Comparison of ENCODE assay signal across 13 mouse cellular contexts in genomic region chr8:129066834-129067233, GRCm38 (mm10). TPM values are rescaled to one million over a fixed set of nuclear protein-coding genes. Genes with fewer than 3 reads are reported as not detected.
DNase-seq lines count a peak whose midpoint lies in the region; ATAC-seq and TF ChIP-seq lines count a peak whose summit lies in the region.
"Not testable (repeated sequence)": the region's sequence is repeated elsewhere in the genome, so short reads cannot be mapped to it uniquely, and the experiment has no call there.
"Had no signal": no experiment of that assay in that cellular context is flagged by ENCODE, and none has a peak within 500 bp of the region (broad histone marks: within the 10 kb centered on the region; RNA-seq: fewer than 3 reads in every experiment).

Gene Ccdc7b, plus strand, starts transcription at chr8:129067134.

- H3K9me3 ChIP-seq in embryonic facial prominence, embryonic 15.5 days (replicated peaks); forebrain, embryonic 11.5 days (ENCODE audit: control insufficient read depth, low read length); hindbrain, embryonic 11.5 days (ENCODE audit: control insufficient read depth, low read length); kidney, embryonic 15.5 days (replicated peaks); midbrain, embryonic 11.5 days (ENCODE audit: control insufficient read depth, low read length): not testable (repeated sequence)

- not testable (repeated sequence) for H3K27me3 ChIP-seq in embryonic facial prominence, embryonic 15.5 days; forebrain, embryonic 11.5 days (ENCODE audit: control insufficient read depth, insufficient read depth, low read length); hindbrain, embryonic 11.5 days (ENCODE audit: control insufficient read depth, insufficient read depth, low read length); kidney, embryonic 15.5 days; midbrain, embryonic 11.5 days (ENCODE audit: control insufficient read depth, insufficient read depth, low read length); testis, adult 2 months (ENCODE audit: control insufficient read depth, insufficient read depth, low read length)

- not testable (repeated sequence) for H3K36me3 ChIP-seq in embryonic facial prominence, embryonic 15.5 days; forebrain, embryonic 11.5 days (ENCODE audit: control insufficient read depth, insufficient read depth, low read length); hindbrain, embryonic 11.5 days (ENCODE audit: control insufficient read depth, insufficient read depth, low read length); kidney, embryonic 15.5 days; midbrain, embryonic 11.5 days (ENCODE audit: control insufficient read depth, insufficient read depth, low read length); testis, adult 2 months (ENCODE audit: control insufficient read depth, insufficient read depth, low read length)

- not testable (repeated sequence) for TF ChIP-seq POLR2A in testis, adult 2 months (IDR thresholded peaks at IDR 0.05; ENCODE audit: control insufficient read depth, low read depth, low read length)

- DNase-seq in forebrain, embryonic 11.5 days (ENCODE audit: low spot score); hindbrain, embryonic 11.5 days (ENCODE audit: low spot score); midbrain, embryonic 11.5 days (ENCODE audit: low spot score, missing footprints): not testable (repeated sequence)

- not testable (repeated sequence) for H3K4me1 ChIP-seq in embryonic facial prominence, embryonic 15.5 days; forebrain, embryonic 11.5 days (replicated peaks; ENCODE audit: control insufficient read depth, insufficient read depth, low read length); hindbrain, embryonic 11.5 days (replicated peaks; ENCODE audit: control insufficient read depth, insufficient read depth, low read length); kidney, embryonic 15.5 days; midbrain, embryonic 11.5 days (ENCODE audit: control insufficient read depth, insufficient read depth, low read length); testis, adult 2 months (ENCODE audit: control insufficient read depth, insufficient read depth, low read length)

- not testable (repeated sequence) for H3K4me3 ChIP-seq in embryonic facial prominence, embryonic 15.5 days (replicated peaks); forebrain, embryonic 11.5 days (ENCODE audit: low read depth, low read length); hindbrain, embryonic 11.5 days (ENCODE audit: low read depth, low read length); kidney, embryonic 15.5 days (replicated peaks); midbrain, embryonic 11.5 days (ENCODE audit: low read depth, low read length); testis, adult 2 months (ENCODE audit: control insufficient read depth, low read depth, low read length)

- 50% methylated on average over 1 of the region's 10 CpGs for WGBS in embryonic facial prominence, embryonic 15.5 days
- WGBS in forebrain, embryonic 11.5 days: 80% methylated on average over 1 of the region's 10 CpGs
- 82% methylated on average over 1 of the region's 10 CpGs for WGBS in hindbrain, embryonic 11.5 days
- 73% methylated on average over 1 of the region's 10 CpGs for WGBS in kidney, embryonic 15.5 days
- WGBS in midbrain, embryonic 11.5 days: 67% methylated on average over 1 of the region's 10 CpGs

- not testable (repeated sequence) for H3K9ac ChIP-seq in embryonic facial prominence, embryonic 15.5 days; forebrain, embryonic 11.5 days (ENCODE audit: low read length); hindbrain, embryonic 11.5 days (ENCODE audit: low read depth, low read length); kidney, embryonic 15.5 days; midbrain, embryonic 11.5 days (ENCODE audit: low read length)

- TF ChIP-seq CTCF in testis, adult 2 months (IDR thresholded peaks at IDR 0.05; ENCODE audit: control insufficient read depth, insufficient read depth, insufficient replicate concordance, low read depth, low read length): not testable (repeated sequence)

- H3K27ac ChIP-seq in embryonic facial prominence, embryonic 15.5 days (replicated peaks); forebrain, embryonic 11.5 days (ENCODE audit: low read depth, low read length); hindbrain, embryonic 11.5 days (ENCODE audit: low read depth, low read length); kidney, embryonic 15.5 days; midbrain, embryonic 11.5 days (ENCODE audit: low read depth, low read length); testis, adult 2 months (ENCODE audit: control insufficient read depth, insufficient read depth, low read depth, low read length): not testable (repeated sequence)

- H3K4me2 ChIP-seq in embryonic facial prominence, embryonic 15.5 days (replicated peaks); forebrain, embryonic 11.5 days (ENCODE audit: low read depth, low read length, severe bottlenecking); hindbrain, embryonic 11.5 days (replicated peaks; ENCODE audit: low read depth, low read length); kidney, embryonic 15.5 days; midbrain, embryonic 11.5 days: not testable (repeated sequence)

- peak; percentile 29; the same call in 1 of the 2 replicates for ATAC-seq in embryonic facial prominence, embryonic 15.5 days (ENCODE audit: insufficient number of reproducible peaks, low FRiP score, low TSS enrichment, low read depth)
- 0 out of 2 replicates have a peak, but pooled peaks have one; percentile 10 for ATAC-seq in forebrain, embryonic 11.5 days (replicated peaks; ENCODE audit: low FRiP score)
- peak; percentile 38; the same call in 1 of the 2 replicates for ATAC-seq in hindbrain, embryonic 11.5 days (ENCODE audit: low FRiP score)
- 0 out of 2 replicates have a peak, but pooled peaks have one; percentile 9 for ATAC-seq in kidney, embryonic 15.5 days (replicated peaks; ENCODE audit: low FRiP score)
- peak; percentile 44; the same call in 1 of the 2 replicates for ATAC-seq in midbrain, embryonic 11.5 days (ENCODE audit: low FRiP score)

RNA-seq across cellular contexts. Expression of gene Ccdc7b, which starts in this region (rescaled TPM):
- not detected in 2 replicates for polyA plus RNA-seq in embryonic facial prominence, embryonic 15.5 days (2015; fragmentation: Nextera tagmentation; extraction: Ambion mirVana)
- not detected in 2 replicates for polyA plus RNA-seq in forebrain, embryonic 11.5 days (2014; fragmentation: Nextera tagmentation; extraction: Ambion mirVana)
- not detected in 2 replicates for polyA plus RNA-seq in hindbrain, embryonic 11.5 days (2014; fragmentation: Nextera tagmentation; extraction: Ambion mirVana)
- not detected in 2 replicates for polyA plus RNA-seq in kidney, embryonic 15.5 days (2015; fragmentation: Nextera tagmentation; extraction: Ambion mirVana)
- polyA plus RNA-seq in midbrain, embryonic 11.5 days (2014; fragmentation: Nextera tagmentation; extraction: Ambion mirVana): not detected in 2 replicates
- 16.1 and 20.8 TPM in 2 replicates for polyA plus RNA-seq in testis, adult 2 months (2012; rRNA removed)
- polyA plus RNA-seq: activated CD4-positive, CD25-positive, alpha-beta regulatory T cell, adult 4 months; adrenal gland, adult 2 months; brain, embryonic 14.5 days; C2C12; CD4-positive, CD25-positive, alpha-beta regulatory T cell, adult 4 months; G1E; Patski had no signal

Comparison
In these comparisons a context has a peak if more than half of its experiments do, and no peak if none do; other contexts are left out.
1. RNA of gene Ccdc7b (polyA plus RNA-seq): 16.1 to 20.8 TPM in testis, adult 2 months; not detected in hindbrain, embryonic 11.5 days, not detected in forebrain, embryonic 11.5 days, not detected in embryonic facial prominence, embryonic 15.5 days, not detected in kidney, embryonic 15.5 days and not detected in midbrain, embryonic 11.5 days; every median in the first group is over 10 times any median in the second.
2. Peak in ATAC-seq in embryonic facial prominence, embryonic 15.5 days; RNA of the gene not detected or under 1 TPM.
3. Peak in ATAC-seq in forebrain, embryonic 11.5 days; RNA of the gene not detected or under 1 TPM.
4. Peak in ATAC-seq in hindbrain, embryonic 11.5 days; RNA of the gene not detected or under 1 TPM.
5. Peak in ATAC-seq in kidney, embryonic 15.5 days; RNA of the gene not detected or under 1 TPM.
6. Peak in ATAC-seq in midbrain, embryonic 11.5 days; RNA of the gene not detected or under 1 TPM.
7. Peak in every context shown above with its lines, with median percentiles within 50 percentile points of each other: ATAC-seq.